Mouse (Mus musculus): ENCODE results near the gene H2-Oa. TPM values are rescaled to one million over a fixed set of nuclear protein-coding genes. Genes with fewer than 3 reads are reported as not detected.

The H2-Oa gene
- polyA plus RNA-seq, 1 experiment from 2014 or later, result 0.51 TPM

GRCm38 (mm10) chr17:34079002-34079401 is 13.1 kb upstream of the H2-Oa start:
- Histone ChIP-seq H3K9me3 (ENCODE audit: control insufficient read depth, low read length) (no peaks in the 10 kb centered on the region), H3K27ac (ENCODE audit: low read depth, low read length) (no peak overlapping the region), H3K4me3 (ENCODE audit: low read length) (no peak overlapping the region), H3K4me2 (replicated peaks; ENCODE audit: low read depth, low read length) (no peak overlapping the region), H3K4me1 (ENCODE audit: control insufficient read depth, insufficient read depth, low read length) (no peaks in the 10 kb centered on the region), H3K27me3 (ENCODE audit: control insufficient read depth, insufficient read depth, low read length) (peaks cover 18% of the 10 kb centered on the region; the same call in 1 of the 2 replicates), H3K9ac (ENCODE audit: low read depth, low read length) (no peak overlapping the region), H3K36me3 (ENCODE audit: control insufficient read depth, insufficient read depth, low read length) (no peaks in the 10 kb centered on the region)
- 93% methylated on average over 11 of the region's 11 CpGs for WGBS
- no peak for ATAC-seq (ENCODE audit: low FRiP score, low TSS enrichment)

GRCm38 (mm10) chr17:34079621-34080020 is 12.5 kb upstream of the H2-Oa start:
- H3K36me3 ChIP-seq (ENCODE audit: control insufficient read depth, insufficient read depth, low read length), result no peaks in the 10 kb centered on the region
- H3K27me3 ChIP-seq (ENCODE audit: control insufficient read depth, insufficient read depth, low read length), result peaks cover 18% of the 10 kb centered on the region; the same call in 1 of the 2 replicates
- no peak overlapping the region for H3K4me3 ChIP-seq (ENCODE audit: low read length)
- no peaks in the 10 kb centered on the region for H3K9me3 ChIP-seq (ENCODE audit: control insufficient read depth, low read length)
- 17% methylated on average over 5 of the region's 5 CpGs for WGBS
- peak; percentile 64 for ATAC-seq (ENCODE audit: low FRiP score, low TSS enrichment)
- no peak overlapping the region for H3K4me2 ChIP-seq (replicated peaks; ENCODE audit: low read depth, low read length)
- H3K4me1 ChIP-seq (ENCODE audit: control insufficient read depth, insufficient read depth, low read length), result no peaks in the 10 kb centered on the region
- no peak overlapping the region for H3K9ac ChIP-seq (ENCODE audit: low read depth, low read length)
- no peak overlapping the region for H3K27ac ChIP-seq (ENCODE audit: low read depth, low read length)

- no peaks in the 10 kb centered on the region for H3K9me3 ChIP-seq (ENCODE audit: control insufficient read depth, low read length)
- no peak overlapping the region for H3K4me3 ChIP-seq (ENCODE audit: low read length)
- H3K27me3 ChIP-seq (ENCODE audit: control insufficient read depth, insufficient read depth, low read length), result no peaks in the 10 kb centered on the region
- no peak overlapping the region for H3K27ac ChIP-seq (ENCODE audit: low read depth, low read length)
- no peaks in the 10 kb centered on the region for H3K4me1 ChIP-seq (ENCODE audit: control insufficient read depth, insufficient read depth, low read length)
- ATAC-seq (ENCODE audit: low FRiP score, low TSS enrichment), result no peak
- no peak overlapping the region for H3K9ac ChIP-seq (ENCODE audit: low read depth, low read length)
- WGBS, result 14% methylated on average over 8 of the region's 8 CpGs
- no peaks in the 10 kb centered on the region for H3K36me3 ChIP-seq (ENCODE audit: control insufficient read depth, insufficient read depth, low read length)
- no peak overlapping the region for H3K4me2 ChIP-seq (replicated peaks; ENCODE audit: low read depth, low read length)
Observed at GRCm38 (mm10) chr17:34083104-34083503, 9.0 kb upstream of the H2-Oa start.

- no peaks in the 10 kb centered on the region for H3K27me3 ChIP-seq (ENCODE audit: control insufficient read depth, insufficient read depth, low read length)
- no peaks in the 10 kb centered on the region for H3K4me1 ChIP-seq (ENCODE audit: control insufficient read depth, insufficient read depth, low read length)
- no peak overlapping the region for H3K4me3 ChIP-seq (ENCODE audit: low read length)
- no peaks in the 10 kb centered on the region for H3K36me3 ChIP-seq (ENCODE audit: control insufficient read depth, insufficient read depth, low read length)
- 54% methylated on average over 2 of the region's 2 CpGs for WGBS
- no peak overlapping the region for H3K4me2 ChIP-seq (replicated peaks; ENCODE audit: low read depth, low read length)
- no peak overlapping the region for H3K27ac ChIP-seq (ENCODE audit: low read depth, low read length)
- H3K9me3 ChIP-seq (ENCODE audit: control insufficient read depth, low read length), result no peaks in the 10 kb centered on the region
- no peak overlapping the region for H3K9ac ChIP-seq (ENCODE audit: low read depth, low read length)
- ATAC-seq (ENCODE audit: low FRiP score, low TSS enrichment), result no peak
Observed at GRCm38 (mm10) chr17:34087386-34087785, 4.8 kb upstream of the H2-Oa start.

- Histone ChIP-seq H3K4me3 (ENCODE audit: low read length) (no peak overlapping the region), H3K4me2 (replicated peaks; ENCODE audit: low read depth, low read length) (no peak overlapping the region), H3K4me1 (ENCODE audit: control insufficient read depth, insufficient read depth, low read length) (no peaks in the 10 kb centered on the region), H3K36me3 (ENCODE audit: control insufficient read depth, insufficient read depth, low read length) (no peaks in the 10 kb centered on the region), H3K9me3 (ENCODE audit: control insufficient read depth, low read length) (no peaks in the 10 kb centered on the region), H3K27ac (ENCODE audit: low read depth, low read length) (no peak overlapping the region), H3K9ac (ENCODE audit: low read depth, low read length) (no peak overlapping the region), H3K27me3 (ENCODE audit: control insufficient read depth, insufficient read depth, low read length) (no peaks in the 10 kb centered on the region)
- ATAC-seq (ENCODE audit: low FRiP score, low TSS enrichment), result no peak
- WGBS, result 87% methylated on average over 11 of the region's 11 CpGs
Observed at GRCm38 (mm10) chr17:34088124-34088523, 4.0 kb upstream of the H2-Oa start.

- H3K4me1 ChIP-seq (ENCODE audit: control insufficient read depth, insufficient read depth, low read length), result no peaks in the 10 kb centered on the region
- no peaks in the 10 kb centered on the region for H3K27me3 ChIP-seq (ENCODE audit: control insufficient read depth, insufficient read depth, low read length)
- H3K27ac ChIP-seq (ENCODE audit: low read depth, low read length), result no peak overlapping the region
- no peaks in the 10 kb centered on the region for H3K9me3 ChIP-seq (ENCODE audit: control insufficient read depth, low read length)
- no peak overlapping the region for H3K4me3 ChIP-seq (ENCODE audit: low read length)
- H3K36me3 ChIP-seq (ENCODE audit: control insufficient read depth, insufficient read depth, low read length), result no peaks in the 10 kb centered on the region
- 56% methylated on average over 7 of the region's 7 CpGs for WGBS
- ATAC-seq (ENCODE audit: low FRiP score, low TSS enrichment), result no peak
- H3K4me2 ChIP-seq (replicated peaks; ENCODE audit: low read depth, low read length), result no peak overlapping the region
- no peak overlapping the region for H3K9ac ChIP-seq (ENCODE audit: low read depth, low read length)
Observed at GRCm38 (mm10) chr17:34090923-34091322, 1.2 kb upstream of the H2-Oa start.

GRCm38 (mm10) chr17:34093199-34093874 is 1.2 kb downstream of the H2-Oa start:
- H3K9ac ChIP-seq (ENCODE audit: low read depth, low read length), result no peak overlapping the region
- 30% methylated on average over 7 of the region's 7 CpGs for WGBS
- H3K9me3 ChIP-seq (ENCODE audit: control insufficient read depth, low read length), result no peaks in the 10 kb centered on the region
- no peaks in the 10 kb centered on the region for H3K36me3 ChIP-seq (ENCODE audit: control insufficient read depth, insufficient read depth, low read length)
- H3K4me2 ChIP-seq (replicated peaks; ENCODE audit: low read depth, low read length), result peak overlapping the region; percentile 13; the same call in 1 of the 2 replicates
- no peaks in the 10 kb centered on the region for H3K27me3 ChIP-seq (ENCODE audit: control insufficient read depth, insufficient read depth, low read length)
- H3K4me3 ChIP-seq (ENCODE audit: low read length), result no peak overlapping the region
- peak; percentile 82 for ATAC-seq (ENCODE audit: low FRiP score, low TSS enrichment)
- H3K27ac ChIP-seq (ENCODE audit: low read depth, low read length), result no peak overlapping the region
- no peaks in the 10 kb centered on the region for H3K4me1 ChIP-seq (ENCODE audit: control insufficient read depth, insufficient read depth, low read length)

GRCm38 (mm10) chr17:34094283-34095035 is 2.3 kb downstream of the H2-Oa start:
- Histone ChIP-seq H3K9ac (ENCODE audit: low read depth, low read length) (no peak overlapping the region), H3K4me3 (ENCODE audit: low read length) (no peak overlapping the region), H3K9me3 (ENCODE audit: control insufficient read depth, low read length) (no peaks in the 10 kb centered on the region), H3K27ac (ENCODE audit: low read depth, low read length) (no peak overlapping the region), H3K4me2 (replicated peaks; ENCODE audit: low read depth, low read length) (no peak overlapping the region), H3K27me3 (ENCODE audit: control insufficient read depth, insufficient read depth, low read length) (no peaks in the 10 kb centered on the region), H3K4me1 (ENCODE audit: control insufficient read depth, insufficient read depth, low read length) (no peaks in the 10 kb centered on the region), H3K36me3 (ENCODE audit: control insufficient read depth, insufficient read depth, low read length) (no peaks in the 10 kb centered on the region)
- no peak for ATAC-seq (ENCODE audit: low FRiP score, low TSS enrichment)
- 89% methylated on average over 27 of the region's 27 CpGs for WGBS

GRCm38 (mm10) chr17:34096497-34097010 is 4.4 kb downstream of the H2-Oa start:
- H3K4me1 ChIP-seq (ENCODE audit: control insufficient read depth, insufficient read depth, low read length), result no peaks in the 10 kb centered on the region
- no peak overlapping the region for H3K9ac ChIP-seq (ENCODE audit: low read depth, low read length)
- no peaks in the 10 kb centered on the region for H3K27me3 ChIP-seq (ENCODE audit: control insufficient read depth, insufficient read depth, low read length)
- ATAC-seq (ENCODE audit: low FRiP score, low TSS enrichment), result no peak
- H3K36me3 ChIP-seq (ENCODE audit: control insufficient read depth, insufficient read depth, low read length), result no peaks in the 10 kb centered on the region
- 63% methylated on average over 3 of the region's 3 CpGs for WGBS
- no peak overlapping the region for H3K27ac ChIP-seq (ENCODE audit: low read depth, low read length)
- H3K4me3 ChIP-seq (ENCODE audit: low read length), result no peak overlapping the region
- no peak overlapping the region for H3K4me2 ChIP-seq (replicated peaks; ENCODE audit: low read depth, low read length)
- H3K9me3 ChIP-seq (ENCODE audit: control insufficient read depth, low read length), result no peaks in the 10 kb centered on the region

Data from kidney, embryonic 14.5 days (tissue).